Mouse (Mus musculus) kidney, embryonic 15.5 days (tissue): ENCODE data around the gene Adgrl4. TPM values are rescaled to one million over a fixed set of nuclear protein-coding genes. Genes with fewer than 3 reads are reported as not detected.

Experiments used
- ATAC-seq: fragments of 200-750 bp; cut with Nextera tagmentation; replicated peaks from 2 replicates; pipeline ENCODE4 v1.8.0; 2017; ENCODE audit warnings: moderate TSS enrichment; ENCODE audit not compliant: low FRiP score
- H3K27ac ChIP-seq: fragments of 300-500 bp; sonication (generic); 2 replicates; pipeline ENCODE4 v1.5.1; 2015; ENCODE audit warnings: mild to moderate bottlenecking, inconsistent platforms
- H3K27me3 ChIP-seq: fragments of 300-500 bp; sonication (generic); 2 replicates; pipeline ENCODE4 v1.6.1; 2015; ENCODE audit warnings: inconsistent platforms
- H3K36me3 ChIP-seq: fragments of 300-500 bp; sonication (generic); 2 replicates; pipeline ENCODE4 v1.6.1; 2015; ENCODE audit warnings: inconsistent platforms
- H3K4me1 ChIP-seq: fragments of 300-500 bp; sonication (generic); 2 replicates; pipeline ENCODE4 v1.6.1; 2015; ENCODE audit warnings: inconsistent platforms
- H3K4me2 ChIP-seq: fragments of 300-500 bp; sonication (generic); 2 replicates; pipeline ENCODE4 v1.6.1; 2015; ENCODE audit warnings: moderate library complexity, mild to moderate bottlenecking, inconsistent platforms
- H3K4me3 ChIP-seq: fragments of 300-500 bp; sonication (generic); replicated peaks from 2 replicates; pipeline ENCODE4 v1.5.1; 2015; ENCODE audit warnings: mild to moderate bottlenecking, inconsistent platforms
- H3K9ac ChIP-seq: fragments of 300-500 bp; sonication (generic); 2 replicates; pipeline ENCODE4 v1.6.1; 2015; ENCODE audit warnings: mild to moderate bottlenecking, inconsistent platforms
- H3K9me3 ChIP-seq: fragments of 300-500 bp; sonication (generic); replicated peaks from 2 replicates; pipeline ENCODE4 v1.6.1; 2016; ENCODE audit warnings: inconsistent platforms
- polyA plus RNA-seq: library from polyadenylated mRNA; unstranded; fragments of >200 nt; fragmentation: Nextera tagmentation; extraction: Ambion mirVana; gene quantifications from 2 replicates; pipeline ENCODE4 v1.2.1, GENCODE M21; 2015

Adgrl4 gene
- polyA plus RNA-seq, 1 experiment from 2014 or later = 23.4 TPM

DNA sequence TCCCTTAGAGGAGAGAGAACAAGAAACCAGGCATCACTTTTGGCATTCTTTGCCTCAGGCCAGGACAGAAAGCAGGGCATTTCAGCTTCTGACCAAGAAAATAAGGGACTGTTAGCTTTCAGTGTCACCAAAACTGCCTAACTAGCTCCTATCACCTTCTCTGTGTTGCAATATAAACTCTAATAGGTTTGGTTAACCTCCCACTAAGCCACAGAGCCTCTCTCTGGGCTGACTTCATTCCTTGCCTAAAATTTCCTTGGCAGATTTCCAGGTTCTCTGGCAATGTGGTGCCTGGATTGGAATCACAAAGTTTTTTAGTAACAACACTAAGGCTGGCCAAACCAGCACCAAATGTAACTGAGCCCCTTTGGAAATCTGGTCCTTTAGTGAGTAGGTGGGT is 154.2 kb downstream of the Adgrl4 start:
- no peak for ATAC-seq

More for the DNA sequence above, 154.2 kb downstream of the Adgrl4 start:
- no peaks in the 10 kb centered on the region for H3K4me1 ChIP-seq
- no peaks in the 10 kb centered on the region for H3K27me3 ChIP-seq
- no peak overlapping the region for H3K4me3 ChIP-seq
- H3K9me3 ChIP-seq = no peaks in the 10 kb centered on the region
- H3K27ac ChIP-seq = no peak overlapping the region
- H3K4me2 ChIP-seq = no peak overlapping the region
- H3K9ac ChIP-seq = no peak overlapping the region
- no peaks in the 10 kb centered on the region for H3K36me3 ChIP-seq
